Mouse (Mus musculus): ENCODE results near the gene Sirt4.

GRCm38 (mm10) chr5:115447108-115447507 lies 37.4 kb downstream of the Sirt4 start:
- no peak for TF ChIP-seq CTCF (IDR thresholded peaks at IDR 0.05; ENCODE audit: low read depth, low read length)
- no peak for TF ChIP-seq TAL1 (conservative IDR thresholded peaks at IDR 0.05; ENCODE audit: low read depth, low read length)

Measured in G1E (cell line).